Mouse (Mus musculus) midbrain, embryonic 14.5 days (tissue): ENCODE results near the gene Fhl3. TPM values are rescaled to one million over a fixed set of nuclear protein-coding genes. Genes with fewer than 3 reads are reported as not detected.

ENCODE experiments used
- ATAC-seq: fragments of 200-750 bp; cut with Nextera tagmentation; 2 replicates; pipeline ENCODE4 v1.8.0; 2017; ENCODE audit warnings: moderate number of reproducible peaks, moderate library complexity; ENCODE audit not compliant: low FRiP score, low TSS enrichment
- DNase-seq: peaks from one replicate; pipeline ENCODE4 v3.0.0-alpha.2; 2015
- H3K27ac ChIP-seq: fragments of 300-500 bp; sonication (generic); replicated peaks from 2 replicates; pipeline ENCODE4 v1.5.1; 2014; ENCODE audit warnings: mild to moderate bottlenecking, low read depth, low read length, moderate library complexity
- H3K27me3 ChIP-seq: fragments of 300-500 bp; sonication (generic); 2 replicates; pipeline ENCODE4 v1.6.1; 2014; ENCODE audit warnings: low read length, control low read depth, mixed read lengths; ENCODE audit not compliant: control insufficient read depth, insufficient read depth
- H3K36me3 ChIP-seq: fragments of 300-500 bp; sonication (generic); 2 replicates; pipeline ENCODE4 v1.6.1; 2014; ENCODE audit warnings: low read length, control low read depth; ENCODE audit not compliant: control insufficient read depth, insufficient read depth
- H3K4me1 ChIP-seq: fragments of 300-500 bp; sonication (generic); 2 replicates; pipeline ENCODE4 v1.6.1; 2014; ENCODE audit warnings: mild to moderate bottlenecking, antibody characterized with exemption, low read length, control low read depth; ENCODE audit not compliant: control insufficient read depth, insufficient read depth
- H3K4me2 ChIP-seq: fragments of 300-500 bp; sonication (generic); 2 replicates; pipeline ENCODE4 v1.6.1; 2014; ENCODE audit warnings: mild to moderate bottlenecking, low read length, moderate library complexity
- H3K4me3 ChIP-seq: fragments of 300-500 bp; sonication (generic); replicated peaks from 2 replicates; pipeline ENCODE4 v1.5.1; 2014; ENCODE audit warnings: low read depth, low read length
- H3K9ac ChIP-seq: fragments of 300-500 bp; sonication (generic); replicated peaks from 2 replicates; pipeline ENCODE4 v1.6.1; 2014; ENCODE audit warnings: mild to moderate bottlenecking, low read length, moderate library complexity
- H3K9me3 ChIP-seq: fragments of 300-500 bp; sonication (generic); 2 replicates; pipeline ENCODE4 v1.6.1; 2016; ENCODE audit warnings: low read length, control low read depth, mixed read lengths; ENCODE audit not compliant: control insufficient read depth
- WGBS: fragments of 180-500 bp; shearing (Covaris S2); extraction: QIAGEN DNeasy Blood & Tissue Kit; methylation state at CpG from one replicate; pipeline ENCODE4 v1.1.7; 2014; 5-methylcytosine and 5-hydroxymethylcytosine counted together
- polyA plus RNA-seq: library from polyadenylated mRNA; unstranded; fragments of >200 nt; fragmentation: Nextera tagmentation; extraction: Ambion mirVana; gene quantifications from 2 replicates; pipeline ENCODE4 v1.2.1, GENCODE M21; 2014

The Fhl3 gene
- polyA plus RNA-seq, 1 experiment from 2014 or later = 1.8 TPM

GRCm38 (mm10) chr4:124692416-124692861, 8.1 kb upstream of the Fhl3 start:
- DNase-seq (no peak), ATAC-seq (no peak)
- Histone ChIP-seq H3K27ac (no peak overlapping the region), H3K27me3 (0 out of 2 replicates have a peak, but pooled peaks cover 4% of the 10 kb centered on the region), H3K9ac (peak overlapping the region; percentile 67), H3K4me2 (peak overlapping the region; percentile 85), H3K4me3 (peak overlapping the region; percentile 57), H3K4me1 (peaks cover 13% of the 10 kb centered on the region), H3K36me3 (peaks cover 3% of the 10 kb centered on the region; the same call in 1 of the 2 replicates), H3K9me3 (no peaks in the 10 kb centered on the region)
- 75% methylated on average over 3 of the region's 3 CpGs for WGBS

DNA sequence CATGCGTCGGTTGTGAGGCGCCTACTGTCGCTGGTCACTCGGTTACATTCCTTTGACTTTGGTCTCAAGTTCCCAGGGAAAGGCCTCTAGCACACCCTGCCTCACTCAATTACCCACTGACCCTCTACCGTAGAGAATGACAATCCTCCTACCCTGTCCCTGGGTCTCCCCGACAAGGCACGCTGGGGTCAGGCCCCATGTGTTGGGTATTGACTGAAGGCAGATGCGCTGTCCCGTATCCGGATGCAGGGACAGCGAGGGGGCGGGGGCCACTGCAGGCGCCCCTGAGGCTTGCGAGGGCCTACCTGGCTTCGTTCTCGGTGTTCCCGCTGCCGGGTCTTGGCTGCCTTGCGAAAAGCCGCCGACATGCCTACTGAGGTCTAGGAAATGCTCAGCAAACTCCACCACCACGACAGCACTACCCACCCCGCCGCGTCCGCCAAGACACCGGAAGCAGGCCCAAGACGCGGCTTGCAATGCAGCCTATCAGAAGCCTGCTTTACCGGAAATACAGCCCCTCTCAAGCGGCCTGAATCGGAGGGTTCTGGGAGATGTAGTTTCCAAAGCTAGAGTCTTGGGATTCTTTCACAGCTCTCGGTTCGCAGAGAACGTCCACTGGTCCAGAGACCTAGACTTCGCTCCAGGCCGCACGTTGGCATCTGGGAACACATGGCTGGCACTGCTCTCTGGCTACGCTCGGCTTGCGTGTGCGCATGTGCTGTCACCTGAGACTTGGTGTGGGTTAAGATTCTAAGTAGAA, 7.2 kb upstream of the Fhl3 start, which contains the start of gene Utp11:
Gene Utp11 (minus strand): TSS at position 466 of the 760 bp plus-strand sequence.
- 0 out of 2 replicates have a peak, but pooled peaks cover 4% of the 10 kb centered on the region for H3K27me3 ChIP-seq
- H3K4me1 ChIP-seq = peaks cover 13% of the 10 kb centered on the region
- peak within 1 kb of the TSS; percentile 57 for H3K4me3 ChIP-seq
- H3K9ac ChIP-seq = peak within 1 kb of the TSS; percentile 67
- 0 out of 2 replicates have a peak, but pooled peaks cover 3% of the 10 kb centered on the region for H3K36me3 ChIP-seq
- peak within 1 kb of the TSS; percentile 85 for H3K4me2 ChIP-seq
- no peaks in the 10 kb centered on the region for H3K9me3 ChIP-seq
- WGBS = 1% methylated on average over 43 of the region's 43 CpGs
- ATAC-seq (peak; percentile 96), DNase-seq (peak; percentile 95)
- H3K27ac ChIP-seq = peak within 1 kb of the TSS; percentile 46; the same call in 1 of the 2 replicates

- no peak for ATAC-seq
- no peak overlapping the region for H3K4me3 ChIP-seq
- 0 out of 2 replicates have a peak, but pooled peaks cover 3% of the 10 kb centered on the region for H3K36me3 ChIP-seq
- DNase-seq = no peak
- H3K27ac ChIP-seq = no peak overlapping the region
- 0 out of 2 replicates have a peak, but pooled peaks cover 4% of the 10 kb centered on the region for H3K27me3 ChIP-seq
- no peak overlapping the region for H3K9ac ChIP-seq
- H3K4me2 ChIP-seq = no peak overlapping the region
- H3K4me1 ChIP-seq = peaks cover 13% of the 10 kb centered on the region
- H3K9me3 ChIP-seq = no peaks in the 10 kb centered on the region
- 79% methylated on average over 2 of the region's 2 CpGs for WGBS
Measured at GRCm38 (mm10) chr4:124694572-124694971, 5.9 kb upstream of the Fhl3 start.

DNA sequence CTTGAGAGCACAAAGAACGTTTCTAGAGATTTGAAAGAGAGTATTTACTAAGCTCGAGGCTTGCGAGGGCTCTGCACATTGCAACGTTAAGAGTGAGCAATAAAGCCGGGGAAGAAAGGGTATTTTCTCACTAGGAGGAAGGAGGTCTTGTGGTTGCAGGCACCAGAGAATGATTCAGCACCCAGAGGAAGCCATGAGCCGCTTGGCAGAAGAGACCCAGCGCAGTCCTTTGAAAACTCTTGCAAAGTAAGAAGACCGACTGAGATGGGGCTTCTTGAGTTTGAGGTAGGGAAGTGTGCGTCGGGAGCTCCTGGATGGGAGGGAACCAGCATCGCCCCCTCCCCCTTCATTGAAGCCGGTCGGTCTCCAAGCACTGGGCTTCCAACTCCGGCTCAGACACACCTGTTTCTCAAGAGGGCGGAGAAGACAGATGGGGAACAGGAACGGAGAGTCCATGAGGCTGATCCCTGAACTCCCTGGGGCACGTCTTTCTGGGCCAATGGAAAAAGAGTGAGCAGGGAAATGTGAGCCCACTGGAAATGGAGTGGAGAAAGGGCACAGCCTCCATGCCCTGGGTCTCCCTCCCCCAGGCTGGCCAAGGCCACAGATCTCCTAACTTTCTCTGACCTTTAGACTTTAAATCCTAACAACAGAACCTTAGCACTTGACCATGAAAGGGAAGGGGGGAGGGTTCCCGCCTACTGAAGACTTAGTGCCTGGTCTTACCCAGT, 4.5 kb upstream of the Fhl3 start:
- Histone ChIP-seq H3K9me3 (no peaks in the 10 kb centered on the region), H3K4me3 (no peak overlapping the region), H3K4me2 (no peak overlapping the region), H3K27ac (no peak overlapping the region), H3K27me3 (peaks cover 7% of the 10 kb centered on the region; the same call in 1 of the 2 replicates), H3K4me1 (peaks cover 20% of the 10 kb centered on the region), H3K9ac (no peak overlapping the region), H3K36me3 (0 out of 2 replicates have a peak, but pooled peaks cover 1% of the 10 kb centered on the region)
- DNase-seq = no peak
- WGBS = 15% methylated on average over 18 of the region's 18 CpGs
- no peak for ATAC-seq

DNA sequence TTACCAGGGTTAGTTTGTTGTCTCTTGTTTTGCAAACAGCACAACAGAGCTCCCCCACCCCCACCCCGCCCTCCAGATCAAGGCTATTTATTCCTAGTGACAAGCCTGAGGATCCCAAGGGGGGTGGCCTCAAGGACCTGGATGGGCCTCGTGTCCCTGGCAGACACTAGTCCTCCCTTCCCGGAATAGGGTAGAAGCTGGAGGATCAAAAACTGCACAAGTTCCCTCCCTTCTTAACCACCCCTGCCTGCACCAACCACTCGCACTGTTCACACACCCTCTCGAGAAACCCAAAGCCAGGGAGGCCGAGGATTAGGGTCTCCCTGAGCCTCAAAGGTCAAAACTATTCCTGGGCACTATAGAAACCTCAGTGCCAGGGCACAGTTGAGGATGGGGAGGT, 710 bp upstream of the Fhl3 start:
- peak overlapping the region; percentile 99 for H3K4me2 ChIP-seq
- H3K4me1 ChIP-seq = peaks cover 19% of the 10 kb centered on the region
- no peak overlapping the region for H3K27ac ChIP-seq
- no peak overlapping the region; the same call in 1 of the 2 replicates for H3K4me3 ChIP-seq
- WGBS = 5% methylated on average over 6 of the region's 6 CpGs
- H3K36me3 ChIP-seq = no peaks in the 10 kb centered on the region
- no peaks in the 10 kb centered on the region for H3K9me3 ChIP-seq
- ATAC-seq (no peak), DNase-seq (no peak)
- H3K9ac ChIP-seq = peak overlapping the region; percentile 60; the same call in 1 of the 2 replicates
- H3K27me3 ChIP-seq = peaks cover 9% of the 10 kb centered on the region; the same call in 1 of the 2 replicates

GRCm38 (mm10) chr4:124701052-124701845, 748 bp downstream of the Fhl3 start:
- peak; percentile 46 for DNase-seq

DNA sequence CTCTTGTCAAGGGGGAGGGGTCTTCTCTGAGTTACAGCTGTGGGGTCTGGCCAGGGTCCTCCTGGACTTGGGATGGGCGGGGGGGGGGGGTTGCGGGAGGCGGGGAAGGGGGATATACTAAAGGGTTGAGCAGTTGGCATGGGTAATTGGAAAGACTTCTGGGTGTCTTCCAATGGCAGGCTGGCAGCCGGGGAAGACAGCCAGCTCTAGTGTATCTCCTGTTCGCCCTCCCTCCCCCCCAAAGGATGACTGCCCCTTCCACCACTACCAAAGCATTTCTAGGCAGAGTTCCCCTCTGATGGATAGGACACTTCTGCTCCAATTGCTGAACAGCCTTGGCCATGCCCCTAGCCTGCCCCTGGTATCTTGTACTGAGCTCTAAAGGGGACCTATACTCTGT, 1.4 kb downstream of the Fhl3 start:
- Histone ChIP-seq H3K4me1 (peaks cover 19% of the 10 kb centered on the region), H3K36me3 (no peaks in the 10 kb centered on the region), H3K27me3 (peaks cover 5% of the 10 kb centered on the region; the same call in 1 of the 2 replicates), H3K9ac (0 out of 2 replicates have a peak overlapping the region, but pooled peaks have one; percentile 1), H3K27ac (no peak overlapping the region), H3K4me3 (no peak overlapping the region; the same call in 1 of the 2 replicates), H3K9me3 (no peaks in the 10 kb centered on the region), H3K4me2 (peak overlapping the region; percentile 99)
- DNase-seq = peak; percentile 26
- ATAC-seq = no peak
- WGBS = 17% methylated on average over 2 of the region's 5 CpGs

More at GRCm38 (mm10) chr4:124701052-124701845, 748 bp downstream of the Fhl3 start:
- peaks cover 7% of the 10 kb centered on the region; the same call in 1 of the 2 replicates for H3K27me3 ChIP-seq
- H3K27ac ChIP-seq = no peak overlapping the region
- peak overlapping the region; percentile 60 for H3K9ac ChIP-seq
- peak overlapping the region; percentile 59 for H3K4me3 ChIP-seq
- H3K36me3 ChIP-seq = no peaks in the 10 kb centered on the region
- peak overlapping the region; percentile 99 for H3K4me2 ChIP-seq
- 4% methylated on average over 22 of the region's 22 CpGs for WGBS
- ATAC-seq = no peak
- H3K9me3 ChIP-seq = no peaks in the 10 kb centered on the region
- H3K4me1 ChIP-seq = peaks cover 19% of the 10 kb centered on the region

DNA sequence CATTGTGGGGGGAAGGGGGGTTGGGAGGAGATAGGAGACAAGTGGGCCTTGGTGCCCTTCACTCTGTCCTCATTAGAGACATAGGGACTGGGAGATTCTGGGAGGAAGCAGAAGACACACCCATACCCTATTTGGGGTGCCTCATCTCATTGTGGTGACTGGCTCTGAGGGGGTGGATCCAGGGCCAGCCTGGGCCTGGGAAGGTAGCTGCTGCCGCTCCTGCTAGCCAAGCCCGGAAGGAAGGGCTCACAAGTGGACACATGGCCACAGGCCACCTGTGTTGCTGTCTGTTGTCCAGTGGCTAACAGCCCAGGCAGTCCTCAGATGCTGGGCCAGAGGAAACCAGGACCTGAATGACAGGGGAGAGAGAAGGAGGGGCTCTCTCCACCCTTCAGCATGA, 2.9 kb downstream of the Fhl3 start:
- Histone ChIP-seq H3K4me3 (no peak overlapping the region), H3K4me1 (peaks cover 19% of the 10 kb centered on the region), H3K4me2 (no peak overlapping the region), H3K36me3 (no peaks in the 10 kb centered on the region), H3K9me3 (no peaks in the 10 kb centered on the region), H3K27ac (no peak overlapping the region), H3K27me3 (peaks cover 5% of the 10 kb centered on the region; the same call in 1 of the 2 replicates), H3K9ac (no peak overlapping the region)
- WGBS = 55% methylated on average over 2 of the region's 2 CpGs
- DNase-seq (no peak), ATAC-seq (no peak)
